Mouse (Mus musculus) CH12.LX (cell line): ENCODE results near the gene Terb2. TPM values are rescaled to one million over a fixed set of nuclear protein-coding genes. Genes with fewer than 3 reads are reported as not detected.

Experiments used
- DNase-seq: peaks from one replicate; pipeline ENCODE4 v3.0.0-alpha.2; 2013; ENCODE audit errors: extremely low read depth
- H3K27ac ChIP-seq: 2 replicates; pipeline ENCODE4 v1.5.1; 2012; ENCODE audit warnings: low read depth, mild to moderate bottlenecking, control low read depth, moderate library complexity; ENCODE audit not compliant: insufficient read depth
- H3K27me3 ChIP-seq: replicated peaks from 2 replicates; pipeline ENCODE3; 2012; ENCODE audit warnings: inconsistent platforms
- H3K36me3 ChIP-seq, 2 experiments: replicated peaks in 1 of 2; 2 replicates each; pipeline versions ENCODE3 to v1.6.1; 2012; ENCODE audit warnings: inconsistent platforms in 1 of 2, low read length in 1 of 2, mild to moderate bottlenecking in 1 of 2, mixed read lengths in 1 of 2, moderate library complexity in 1 of 2; ENCODE audit not compliant: control insufficient read depth in 1 of 2, insufficient read depth in 1 of 2
- H3K4me1 ChIP-seq, 2 experiments: 2 replicates each; pipeline ENCODE4 v1.6.1; 2012; ENCODE audit warnings: inconsistent platforms in 1 of 2, moderate library complexity in 1 of 2; ENCODE audit not compliant: insufficient read depth in 2 of 2, control insufficient read depth in 1 of 2
- H3K4me2 ChIP-seq: 2 replicates; pipeline ENCODE4 v1.6.1; 2012; ENCODE audit warnings: low read depth, mild to moderate bottlenecking, control low read depth; ENCODE audit not compliant: poor library complexity, insufficient read depth, severe bottlenecking
- H3K4me3 ChIP-seq, 3 experiments: fragments of 150-350 bp in 1 of 3; sonication (generic) in 1 of 3; replicated peaks in 1 of 3; 2 replicates each; pipeline versions ENCODE3 to v1.5.1; 2011 to 2012; ENCODE audit warnings: low read depth in 2 of 3, low read length in 2 of 3, mild to moderate bottlenecking in 2 of 3, moderate library complexity in 2 of 3, control low read depth in 1 of 3, improper control_type of control experiment in 1 of 3, inconsistent platforms in 1 of 3, mixed read lengths in 1 of 3; ENCODE audit not compliant: poor library complexity in 1 of 3
- H3K79me2 ChIP-seq: replicated peaks from 2 replicates; pipeline ENCODE4 v1.6.1; 2012; ENCODE audit warnings: mild to moderate bottlenecking, moderate library complexity; ENCODE audit not compliant: control insufficient read depth, poor library complexity, insufficient read depth, severe bottlenecking; ENCODE audit errors: extremely low read depth
- H3K9ac ChIP-seq: 2 replicates; pipeline ENCODE4 v1.6.1; 2012; ENCODE audit warnings: low read depth, mild to moderate bottlenecking, control low read depth, moderate library complexity; ENCODE audit not compliant: insufficient read depth
- H3K9me3 ChIP-seq: replicated peaks from 2 replicates; pipeline ENCODE3; 2012; ENCODE audit warnings: low read length, inconsistent platforms, mixed read lengths
- CHD2 ChIP-seq: IDR thresholded peaks from 2 replicates; pipeline ENCODE4 v1.6.1; 2011; ENCODE audit warnings: low read length, improper control_type of control experiment
- CTCF ChIP-seq, 2 experiments: IDR thresholded peaks in 1 of 2; conservative IDR thresholded peaks in 1 of 2; 2 replicates each; pipeline ENCODE4 v1.5.1; 2011 to 2012; ENCODE audit warnings: low read depth in 2 of 2, low read length in 2 of 2, improper control_type of control experiment in 1 of 2, inconsistent platforms in 1 of 2, mild to moderate bottlenecking in 1 of 2, moderate library complexity in 1 of 2
- E2F4 ChIP-seq: IDR thresholded peaks from 2 replicates; pipeline ENCODE4 v1.6.1; 2011; ENCODE audit warnings: low read depth, low read length, improper control_type of control experiment; ENCODE audit not compliant: insufficient replicate concordance
- ELF1 ChIP-seq: IDR thresholded peaks from 2 replicates; pipeline ENCODE4 v1.6.1; 2014; ENCODE audit warnings: low read depth, mild to moderate bottlenecking, inconsistent platforms, low read length, improper control_type of control experiment
- EP300 ChIP-seq: IDR thresholded peaks from 2 replicates; pipeline ENCODE4 v1.6.1; 2011; ENCODE audit warnings: low read length, improper control_type of control experiment
- ETS1 ChIP-seq: conservative IDR thresholded peaks from 2 replicates; pipeline ENCODE4 v1.6.1; 2012; ENCODE audit warnings: low read depth, mild to moderate bottlenecking, inconsistent platforms, low read length, improper control_type of control experiment, moderate library complexity
- GABPA ChIP-seq: IDR thresholded peaks from 2 replicates; pipeline ENCODE4 v1.6.1; 2012; ENCODE audit warnings: low read depth, low read length, improper control_type of control experiment, inconsistent platforms; ENCODE audit not compliant: insufficient replicate concordance
- HCFC1 ChIP-seq: IDR thresholded peaks from 2 replicates; pipeline ENCODE4 v1.6.1; 2012; ENCODE audit warnings: low read depth, mild to moderate bottlenecking, inconsistent platforms, low read length, improper control_type of control experiment
- IRF4 ChIP-seq: IDR thresholded peaks from 2 replicates; pipeline ENCODE4 v1.6.1; 2014; ENCODE audit warnings: low read depth, mild to moderate bottlenecking, inconsistent platforms, low read length, improper control_type of control experiment
- JUN ChIP-seq: IDR thresholded peaks from 2 replicates; pipeline ENCODE4 v1.6.1; 2011; ENCODE audit warnings: low read depth, mild to moderate bottlenecking, low read length, improper control_type of control experiment, moderate library complexity; ENCODE audit not compliant: insufficient read depth
- JUND ChIP-seq: conservative IDR thresholded peaks from 2 replicates; pipeline ENCODE4 v1.6.1; 2011; ENCODE audit warnings: low read depth, low read length, improper control_type of control experiment
- MAX ChIP-seq: IDR thresholded peaks from 2 replicates; pipeline ENCODE4 v1.6.1; 2011; ENCODE audit warnings: low read length, improper control_type of control experiment
- MYC ChIP-seq: IDR thresholded peaks from 2 replicates; pipeline ENCODE4 v1.6.1; 2011; ENCODE audit warnings: low read depth, mild to moderate bottlenecking, improper control_type of control experiment, low read length
- NRF1 ChIP-seq: IDR thresholded peaks from 2 replicates; pipeline ENCODE4 v1.6.1; 2014; ENCODE audit warnings: low read depth, mild to moderate bottlenecking, inconsistent platforms, low read length, improper control_type of control experiment, moderate library complexity
- POLR2A ChIP-seq: IDR thresholded peaks from 2 replicates; pipeline ENCODE4 v1.6.1; 2011; ENCODE audit warnings: low read depth, mild to moderate bottlenecking, improper control_type of control experiment, low read length
- POLR2AphosphoS2 ChIP-seq: IDR thresholded peaks from 2 replicates; pipeline ENCODE4 v1.6.1; 2011; ENCODE audit warnings: low read depth, low read length, improper control_type of control experiment
- RAD21 ChIP-seq: IDR thresholded peaks from 2 replicates; pipeline ENCODE4 v1.6.1; 2011; ENCODE audit warnings: low read depth, mild to moderate bottlenecking, low read length, improper control_type of control experiment, moderate library complexity
- RCOR1 ChIP-seq: conservative IDR thresholded peaks from 2 replicates; pipeline ENCODE4 v1.6.1; 2012; ENCODE audit warnings: low read depth, mild to moderate bottlenecking, inconsistent platforms, low read length, improper control_type of control experiment
- SIN3A ChIP-seq: IDR thresholded peaks from 2 replicates; pipeline ENCODE4 v1.6.1; 2012; ENCODE audit warnings: low read length, improper control_type of control experiment, inconsistent platforms
- SMC3 ChIP-seq: IDR thresholded peaks from 2 replicates; pipeline ENCODE4 v1.6.1; 2011; ENCODE audit warnings: low read depth, low read length, improper control_type of control experiment
- TBP ChIP-seq: conservative IDR thresholded peaks from 2 replicates; pipeline ENCODE4 v1.6.1; 2011; ENCODE audit warnings: low read depth, low read length, improper control_type of control experiment
- TCF12 ChIP-seq: IDR thresholded peaks from 2 replicates; pipeline ENCODE4 v1.6.1; 2014; ENCODE audit warnings: low read depth, mild to moderate bottlenecking, inconsistent platforms, low read length, improper control_type of control experiment
- UBTF ChIP-seq: IDR thresholded peaks from 2 replicates; pipeline ENCODE4 v1.6.1; 2012; ENCODE audit warnings: low read depth, mild to moderate bottlenecking, inconsistent platforms, low read length, improper control_type of control experiment, moderate library complexity
- USF1 ChIP-seq: IDR thresholded peaks from 2 replicates; pipeline ENCODE4 v1.6.1; 2014; ENCODE audit warnings: low read depth, mild to moderate bottlenecking, inconsistent platforms, low read length, improper control_type of control experiment
- ZKSCAN1 ChIP-seq: IDR thresholded peaks from 2 replicates; pipeline ENCODE4 v1.6.1; 2012; ENCODE audit warnings: low read depth, inconsistent platforms, low read length, improper control_type of control experiment, borderline replicate concordance
- ZMIZ1 ChIP-seq: IDR thresholded peaks from 2 replicates; pipeline ENCODE4 v1.6.1; 2012; ENCODE audit warnings: low read depth, mild to moderate bottlenecking, inconsistent platforms, low read length, improper control_type of control experiment
- ZNF384 ChIP-seq: IDR thresholded peaks from 2 replicates; pipeline ENCODE4 v1.6.1; 2012; ENCODE audit warnings: low read depth, low read length, improper control_type of control experiment, inconsistent platforms
- dilution Hi-C: fragments of 300-500 bp; cut with MboI; formaldehyde crosslinking; loops from 2 replicates; pipeline ENCODE4 v1.14.3; 2020; ENCODE audit warnings: low sequenced_read_pairs; ENCODE audit not compliant: extremely low pct_unique_long_range_greater_than_20kb, extremely low pct_ligation_motif_present
- in situ Hi-C: fragments of 300-500 bp; cut with MboI; formaldehyde crosslinking; loops from 3 replicates; pipeline ENCODE4 v1.14.3; 2019; ENCODE audit warnings: low sequenced_read_pairs, low pct_ligation_motif_present, low pct_unique_long_range_greater_than_20kb, mixed read lengths
- polyA plus RNA-seq: library from polyadenylated mRNA; unstranded; fragments of >175 nt; gene quantifications from 2 replicates; pipeline ENCODE4 v1.2.1, GENCODE M21; 2012; ENCODE audit warnings: low read depth; ENCODE audit not compliant: insufficient read length
- total RNA-seq, 2 experiments: library from RNA; depleted of rRNA; stranded (reverse); fragments of 300-350 nt in 1 of 2; fragments of >200 nt in 1 of 2; gene quantifications; 2 replicates each; pipeline ENCODE4 v1.2.3; 2012 to 2014

The Terb2 gene
- total and polyA plus RNA-seq, 3 experiments, result not detected

DNA sequence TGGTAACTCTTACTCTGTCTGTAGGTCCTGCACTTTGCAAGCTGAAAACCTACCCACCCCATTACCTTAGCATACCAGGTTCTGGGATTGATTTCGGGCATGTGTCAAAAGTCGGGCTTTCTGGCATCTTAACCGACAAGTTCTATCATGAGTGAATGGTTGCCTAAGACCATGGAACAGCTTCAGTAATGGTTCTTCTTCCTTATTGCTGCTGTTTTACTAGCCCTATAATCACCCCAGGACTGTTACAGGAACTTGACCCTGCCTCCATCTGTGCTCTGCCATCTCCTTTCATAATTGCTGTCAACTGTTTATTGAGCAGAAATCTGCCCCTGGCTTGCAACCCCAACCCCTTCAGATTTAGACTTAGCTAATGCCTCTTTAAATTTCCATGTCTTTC is 679 bp downstream of the Terb2 start:
- Histone ChIP-seq H3K4me1 (peaks cover 0 to 10% of the 10 kb centered on the region in 2 experiments; a peak in 3 of 4 replicates), H3K79me2 (no peaks in the 10 kb centered on the region), H3K9ac (no peak overlapping the region), H3K4me2 (no peak overlapping the region), H3K4me3 (no peak overlapping the region), H3K36me3 (no peaks in the 10 kb centered on the region), H3K27ac (no peak overlapping the region), H3K27me3 (no peaks in the 10 kb centered on the region), H3K9me3 (no peaks in the 10 kb centered on the region)
- in situ Hi-C loops (no loop called here), dilution Hi-C loops (no loop called here)
- TF ChIP-seq USF1 (no peak), EP300 (no peak), CTCF (conservative IDR thresholded peaks at IDR 0.05 in 1 of 2, IDR thresholded peaks at IDR 0.05 in 1 of 2; ENCODE audit: low read depth in 2 of 2, low read length in 2 of 2) (no peak), JUN (no peak), CHD2 (no peak), TCF12 (no peak), MYC (no peak), ELF1 (no peak), RAD21 (no peak), ZMIZ1 (no peak), ETS1 (no peak), UBTF (no peak), E2F4 (no peak), GABPA (no peak), POLR2AphosphoS2 (no peak), SMC3 (no peak), MAX (no peak), RCOR1 (no peak), JUND (no peak), ZNF384 (no peak)
- DNase-seq, result no peak

DNA sequence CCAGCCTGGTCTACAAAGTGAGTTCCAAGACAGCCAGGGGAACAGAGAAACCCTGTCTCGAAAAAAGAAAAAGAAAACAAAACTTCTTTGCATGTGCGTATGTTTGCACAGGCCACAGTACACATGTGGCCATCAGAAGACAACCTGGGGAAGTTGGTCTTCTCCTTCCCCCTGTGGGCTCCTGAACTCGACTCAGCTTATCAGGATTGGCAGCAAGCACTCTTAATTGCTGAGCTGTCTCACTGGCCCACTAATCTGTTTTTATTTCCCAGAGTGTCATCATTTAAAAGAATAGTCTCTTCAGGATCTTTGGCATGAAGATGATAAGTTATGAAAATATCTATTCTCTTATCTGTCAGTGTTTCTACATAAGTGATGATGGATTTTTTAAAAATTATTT is 5.8 kb downstream of the Terb2 start:
- Histone ChIP-seq H3K9me3 (no peaks in the 10 kb centered on the region), H3K4me2 (no peak overlapping the region), H3K4me1 (no peaks in the 10 kb centered on the region; a peak in 2 of 4 replicates)
- TF ChIP-seq POLR2A (no peak), HCFC1 (no peak), TBP (no peak), IRF4 (no peak), SIN3A (no peak), ZKSCAN1 (no peak), JUN (no peak), MYC (no peak), NRF1 (no peak)
- TF ChIP-seq, all 38 proteins: peak for 0
- in situ Hi-C loops (loop anchor here (5.0 kb wide), 1 partner anchor 105 kb away; the partner anchor contains the start of genes Duox2 and Duoxa2), dilution Hi-C loops (no loop called here)
- Histone ChIP-seq H3K79me2 (no peaks in the 10 kb centered on the region), H3K4me3 (no peak overlapping the region), H3K9ac (no peak overlapping the region), H3K36me3 (no peaks in the 10 kb centered on the region), H3K27me3 (no peaks in the 10 kb centered on the region), H3K27ac (no peak overlapping the region)
- DNase-seq, result no peak
